Mouse (Mus musculus): ENCODE results near the gene Gm10382. TPM values are rescaled to one million over a fixed set of nuclear protein-coding genes. Genes with fewer than 3 reads are reported as not detected.

Gene Gm10382
- polyA plus RNA-seq, 1 experiment from 2014 or later: 4.1 TPM

Other genes with a start within 250 kb of the Gm10382 start
- 98.6 TPM for gene Ncor2, start 210.1 kb upstream of the Gm10382 start, polyA plus RNA-seq (2021)
- 59.7 TPM for gene Scarb1, start 48.2 kb upstream of the Gm10382 start, polyA plus RNA-seq (2021)
- 1,637 TPM for gene Ubc, start 880 bp downstream of the Gm10382 start, polyA plus RNA-seq (2021)
- 42.0 TPM for gene Dhx37, start 44.8 kb downstream of the Gm10382 start, polyA plus RNA-seq (2021)
- gene Bri3bp, start 52.2 kb downstream of the Gm10382 start, polyA plus RNA-seq (2021): 83.7 TPM
- gene Aacs, start 86.5 kb downstream of the Gm10382 start, polyA plus RNA-seq (2021): 49.4 TPM
- not detected for gene Tmem132b, start 142.5 kb downstream of the Gm10382 start, polyA plus RNA-seq (2021)